Mouse (Mus musculus): ENCODE measurements at regions not wholly inside any gene's neighbourhood (a gene's known extent, or its start where the extent isn't known, plus 50 kb on each side); places are given as distances from the start of the nearest gene placed in this dataset.

- Histone ChIP-seq H3K27ac (ENCODE audit: insufficient read depth, low read depth, low read length) (no peak overlapping the region), H3K4me1 (ENCODE audit: control insufficient read depth, insufficient read depth, insufficient read length, low read length) (no peaks in the 10 kb centered on the region), H3K27me3 (ENCODE audit: control insufficient read depth, insufficient read depth, low read length) (no peaks in the 10 kb centered on the region), H3K4me3 (ENCODE audit: low read depth, low read length) (no peak overlapping the region), H3K36me3 (ENCODE audit: control insufficient read depth, insufficient read depth, low read length) (no peaks in the 10 kb centered on the region)
- 70% methylated on average over 6 of the region's 6 CpGs for WGBS
- TF ChIP-seq POLR2A (IDR thresholded peaks at IDR 0.05; ENCODE audit: low read depth, low read length) = no peak
- no peak for TF ChIP-seq CTCF (IDR thresholded peaks at IDR 0.05; ENCODE audit: extremely low read depth, insufficient read length, insufficient replicate concordance, low read depth, low read length)
These were observed 226.1 kb upstream of the Ncam1 start for GRCm38 (mm10) chr9:50024820-50025219.

- no peak overlapping the region for H3K27ac ChIP-seq (ENCODE audit: insufficient read depth, low read depth, low read length)
- 70% methylated on average over 4 of the region's 4 CpGs for WGBS
- no peaks in the 10 kb centered on the region for H3K36me3 ChIP-seq (ENCODE audit: control insufficient read depth, insufficient read depth, low read length)
- no peak overlapping the region for H3K4me3 ChIP-seq (ENCODE audit: low read depth, low read length)
- TF ChIP-seq CTCF (IDR thresholded peaks at IDR 0.05; ENCODE audit: extremely low read depth, insufficient read length, insufficient replicate concordance, low read depth, low read length) = no peak
- TF ChIP-seq POLR2A (IDR thresholded peaks at IDR 0.05; ENCODE audit: low read depth, low read length) = no peak
- no peaks in the 10 kb centered on the region for H3K4me1 ChIP-seq (ENCODE audit: control insufficient read depth, insufficient read depth, insufficient read length, low read length)
- H3K27me3 ChIP-seq (ENCODE audit: control insufficient read depth, insufficient read depth, low read length) = no peaks in the 10 kb centered on the region
These were observed 214.9 kb upstream of the Ncam1 start for GRCm38 (mm10) chr9:50013602-50014001.

- no peaks in the 10 kb centered on the region for H3K36me3 ChIP-seq (ENCODE audit: control insufficient read depth, insufficient read depth, low read length)
- TF ChIP-seq CTCF (IDR thresholded peaks at IDR 0.05; ENCODE audit: extremely low read depth, insufficient read length, insufficient replicate concordance, low read depth, low read length) (no peak), POLR2A (IDR thresholded peaks at IDR 0.05; ENCODE audit: low read depth, low read length) (no peak)
- no peak overlapping the region for H3K4me3 ChIP-seq (ENCODE audit: low read depth, low read length)
- H3K4me1 ChIP-seq (ENCODE audit: control insufficient read depth, insufficient read depth, insufficient read length, low read length) = 0 out of 2 replicates have a peak, but pooled peaks cover 2% of the 10 kb centered on the region
- H3K27me3 ChIP-seq (ENCODE audit: control insufficient read depth, insufficient read depth, low read length) = no peaks in the 10 kb centered on the region
- WGBS = 52% methylated on average over 8 of the region's 8 CpGs
- H3K27ac ChIP-seq (ENCODE audit: insufficient read depth, low read depth, low read length) = no peak overlapping the region
These were observed 207.2 kb upstream of the Ncam1 start for GRCm38 (mm10) chr9:50005757-50006576.

GRCm38 (mm10) chr9:50002695-50003094, 204.0 kb upstream of the Ncam1 start:
- Histone ChIP-seq H3K27me3 (ENCODE audit: control insufficient read depth, insufficient read depth, low read length) (no peaks in the 10 kb centered on the region), H3K4me1 (ENCODE audit: control insufficient read depth, insufficient read depth, insufficient read length, low read length) (0 out of 2 replicates have a peak, but pooled peaks cover 2% of the 10 kb centered on the region), H3K4me3 (ENCODE audit: low read depth, low read length) (no peak overlapping the region), H3K36me3 (ENCODE audit: control insufficient read depth, insufficient read depth, low read length) (no peaks in the 10 kb centered on the region), H3K27ac (ENCODE audit: insufficient read depth, low read depth, low read length) (no peak overlapping the region)
- WGBS = 80% methylated on average over 6 of the region's 6 CpGs
- TF ChIP-seq POLR2A (IDR thresholded peaks at IDR 0.05; ENCODE audit: low read depth, low read length) (no peak), CTCF (IDR thresholded peaks at IDR 0.05; ENCODE audit: extremely low read depth, insufficient read length, insufficient replicate concordance, low read depth, low read length) (no peak)

- H3K27ac ChIP-seq (ENCODE audit: insufficient read depth, low read depth, low read length) = no peak overlapping the region
- H3K27me3 ChIP-seq (ENCODE audit: control insufficient read depth, insufficient read depth, low read length) = no peaks in the 10 kb centered on the region
- TF ChIP-seq CTCF (IDR thresholded peaks at IDR 0.05; ENCODE audit: extremely low read depth, insufficient read length, insufficient replicate concordance, low read depth, low read length) (no peak), POLR2A (IDR thresholded peaks at IDR 0.05; ENCODE audit: low read depth, low read length) (no peak)
- no peaks in the 10 kb centered on the region for H3K36me3 ChIP-seq (ENCODE audit: control insufficient read depth, insufficient read depth, low read length)
- 74% methylated on average over 13 of the region's 13 CpGs for WGBS
- H3K4me3 ChIP-seq (ENCODE audit: low read depth, low read length) = no peak overlapping the region
- 0 out of 2 replicates have a peak, but pooled peaks cover 1% of the 10 kb centered on the region for H3K4me1 ChIP-seq (ENCODE audit: control insufficient read depth, insufficient read depth, insufficient read length, low read length)
These were observed 202.0 kb upstream of the Ncam1 start for GRCm38 (mm10) chr9:50000497-50001404.

GRCm38 (mm10) chr9:49999970-50000369, 201.2 kb upstream of the Ncam1 start:
- Histone ChIP-seq H3K4me3 (ENCODE audit: low read depth, low read length) (no peak overlapping the region), H3K27me3 (ENCODE audit: control insufficient read depth, insufficient read depth, low read length) (no peaks in the 10 kb centered on the region), H3K4me1 (ENCODE audit: control insufficient read depth, insufficient read depth, insufficient read length, low read length) (no peaks in the 10 kb centered on the region), H3K36me3 (ENCODE audit: control insufficient read depth, insufficient read depth, low read length) (no peaks in the 10 kb centered on the region), H3K27ac (ENCODE audit: insufficient read depth, low read depth, low read length) (no peak overlapping the region)
- TF ChIP-seq CTCF (IDR thresholded peaks at IDR 0.05; ENCODE audit: extremely low read depth, insufficient read length, insufficient replicate concordance, low read depth, low read length) = no peak
- no peak for TF ChIP-seq POLR2A (IDR thresholded peaks at IDR 0.05; ENCODE audit: low read depth, low read length)
- WGBS = 72% methylated on average over 1 of the region's 1 CpGs

GRCm38 (mm10) chr9:49998101-49998500, 199.4 kb upstream of the Ncam1 start:
- no peak for TF ChIP-seq CTCF (IDR thresholded peaks at IDR 0.05; ENCODE audit: extremely low read depth, insufficient read length, insufficient replicate concordance, low read depth, low read length)
- TF ChIP-seq POLR2A (IDR thresholded peaks at IDR 0.05; ENCODE audit: low read depth, low read length) = no peak
- 75% methylated on average over 3 of the region's 3 CpGs for WGBS

More at GRCm38 (mm10) chr9:49998101-49998500, 199.4 kb upstream of the Ncam1 start:
- Histone ChIP-seq H3K4me3 (ENCODE audit: low read depth, low read length) (no peak overlapping the region), H3K27ac (ENCODE audit: insufficient read depth, low read depth, low read length) (no peak overlapping the region), H3K4me1 (ENCODE audit: control insufficient read depth, insufficient read depth, insufficient read length, low read length) (no peaks in the 10 kb centered on the region), H3K36me3 (ENCODE audit: control insufficient read depth, insufficient read depth, low read length) (no peaks in the 10 kb centered on the region), H3K27me3 (ENCODE audit: control insufficient read depth, insufficient read depth, low read length) (no peaks in the 10 kb centered on the region)

All from small intestine, adult 2 months (tissue).